Mouse (Mus musculus): Measurements from ENCODE around the gene Zfp280b. TPM values are rescaled to one million over a fixed set of nuclear protein-coding genes. Genes with fewer than 3 reads are reported as not detected.
"Not testable (repeated sequence)": the region's sequence is repeated elsewhere in the genome, so short reads cannot be mapped to it uniquely, and the experiment has no call there.

Zfp280b gene
- polyA plus RNA-seq (2015; fragmentation: Nextera tagmentation; extraction: Ambion mirVana): 12.0 and 12.4 TPM in 2 replicates

DNA sequence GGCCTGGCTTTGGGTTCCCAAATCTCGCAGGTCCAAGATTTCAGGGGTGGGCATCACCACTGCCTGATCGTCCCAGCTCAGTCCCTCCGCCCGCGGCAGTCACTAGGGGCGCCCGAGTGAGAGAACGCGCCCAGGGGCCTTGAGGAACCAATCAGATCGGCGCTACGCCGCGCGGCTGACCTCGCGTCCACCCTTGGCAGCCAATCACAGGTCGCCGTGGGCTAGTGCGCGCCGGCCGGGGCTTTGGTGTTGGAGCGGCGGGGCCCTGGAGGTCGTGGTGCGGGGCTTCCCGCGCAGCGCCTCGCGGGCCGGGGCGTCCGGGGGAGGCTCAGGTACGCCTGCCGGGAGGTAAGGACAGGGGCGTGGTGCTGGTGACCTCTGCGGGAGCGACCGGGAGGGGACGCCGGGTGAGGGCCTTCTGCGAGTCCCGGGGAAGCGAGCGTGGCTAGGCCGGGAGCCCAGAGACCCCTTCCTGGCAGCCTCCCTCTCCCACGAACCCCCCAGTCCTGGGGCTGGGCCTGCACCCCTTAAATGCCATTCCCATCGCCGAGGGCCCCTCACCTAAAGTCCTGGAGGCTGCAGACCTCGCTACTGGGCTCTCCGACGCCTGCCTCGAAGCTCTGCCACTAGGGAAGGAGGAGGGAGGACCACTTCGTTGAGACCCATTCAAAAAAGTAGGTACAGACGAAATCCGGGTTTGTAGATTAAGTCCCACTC, at the start of gene Zfp280b:
TSS of gene Zfp280b (plus strand) at position 249 of the 717 bp plus-strand sequence.
- Histone ChIP-seq H3K4me3 (peak within 1 kb of the TSS; percentile 94), H3K36me3 (peaks cover 22% of the 10 kb centered on the region), H3K27me3 (no peaks in the 10 kb centered on the region), H3K9me3 (no peaks in the 10 kb centered on the region), H3K4me1 (replicated peaks) (peaks cover 18% of the 10 kb centered on the region), H3K4me2 (peak within 1 kb of the TSS; percentile 75), H3K9ac (peak within 1 kb of the TSS; percentile 92), H3K27ac (replicated peaks) (peak within 1 kb of the TSS; percentile 80)
- under 1% methylated on average over 58 of the region's 58 CpGs for WGBS
- ATAC-seq (ENCODE audit: low read depth): peak; percentile 99

DNA sequence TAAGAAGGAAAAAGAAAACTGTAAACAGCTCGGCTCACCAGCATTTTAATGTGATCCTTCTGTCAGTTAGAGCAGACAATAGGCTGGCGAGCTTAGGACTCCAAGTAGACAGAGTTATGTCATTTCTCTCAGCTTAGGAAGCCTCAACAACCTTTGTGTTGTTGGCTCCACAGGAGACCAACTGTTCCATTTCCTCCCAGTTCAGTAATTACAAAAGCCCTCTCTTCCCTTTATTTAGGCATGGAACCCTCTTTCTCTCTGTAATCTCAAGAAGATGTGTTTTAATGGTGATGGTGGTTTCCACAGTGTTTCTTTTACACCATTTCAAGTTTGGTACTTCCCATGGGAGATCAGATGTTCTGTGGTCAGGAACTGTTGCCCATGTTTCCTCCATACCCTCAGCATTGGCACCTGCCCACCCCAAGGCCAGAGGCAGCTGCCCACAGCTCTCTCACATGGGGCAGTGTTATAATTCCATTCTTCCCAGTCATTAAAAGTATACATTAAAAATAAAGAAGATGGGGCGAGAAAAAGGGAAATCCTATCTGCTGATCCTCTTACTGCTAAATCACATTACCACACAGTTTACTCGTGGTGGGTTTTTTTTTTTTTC, 41.9 kb upstream of the Zfp280b start:
- H3K27ac ChIP-seq (replicated peaks): no peak overlapping the region
- H3K4me2 ChIP-seq: no peak overlapping the region
- H3K9me3 ChIP-seq: no peaks in the 10 kb centered on the region
- no peak overlapping the region for H3K9ac ChIP-seq
- 74% methylated on average over 4 of the region's 4 CpGs for WGBS
- no peak overlapping the region for H3K4me3 ChIP-seq
- no peaks in the 10 kb centered on the region for H3K4me1 ChIP-seq (replicated peaks)
- no peak for ATAC-seq (ENCODE audit: low read depth)
- H3K36me3 ChIP-seq: no peaks in the 10 kb centered on the region
- H3K27me3 ChIP-seq: no peaks in the 10 kb centered on the region

DNA sequence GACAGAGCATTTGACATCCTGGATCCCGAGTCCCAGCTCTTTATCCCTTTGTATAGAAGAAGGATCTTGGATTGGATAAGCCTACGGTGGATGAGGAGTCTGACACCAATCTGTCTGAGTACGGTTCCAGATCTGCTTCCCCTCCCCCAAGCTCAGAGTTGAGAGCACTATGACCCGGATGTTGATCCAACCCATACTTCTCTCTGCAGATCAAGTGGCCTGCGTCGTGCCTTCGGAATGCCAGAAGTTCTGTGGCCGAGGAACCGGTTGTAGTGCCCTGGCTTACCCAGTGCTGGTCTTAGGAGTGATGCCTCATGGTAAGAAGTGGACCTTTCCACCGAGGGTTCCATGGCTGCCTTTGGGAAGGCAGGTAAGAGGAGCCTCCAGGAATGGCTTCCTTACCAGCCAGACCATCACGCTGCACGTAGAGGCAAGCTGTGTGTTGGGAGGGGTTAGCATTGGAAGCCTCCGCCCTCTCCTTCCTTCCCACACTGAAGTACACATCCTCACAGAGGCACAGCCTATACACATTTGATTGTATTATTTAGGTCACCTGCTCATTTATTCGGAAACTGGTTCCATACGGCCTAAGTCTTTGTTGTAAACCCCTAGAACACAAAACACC, 38.7 kb upstream of the Zfp280b start:
- Histone ChIP-seq H3K4me1 (replicated peaks) (no peaks in the 10 kb centered on the region), H3K36me3 (no peaks in the 10 kb centered on the region), H3K27ac (replicated peaks) (no peak overlapping the region), H3K4me2 (no peak overlapping the region), H3K9me3 (no peaks in the 10 kb centered on the region), H3K4me3 (no peak overlapping the region), H3K9ac (no peak overlapping the region), H3K27me3 (no peaks in the 10 kb centered on the region)
- WGBS: 88% methylated on average over 15 of the region's 15 CpGs
- no peak for ATAC-seq (ENCODE audit: low read depth)

DNA sequence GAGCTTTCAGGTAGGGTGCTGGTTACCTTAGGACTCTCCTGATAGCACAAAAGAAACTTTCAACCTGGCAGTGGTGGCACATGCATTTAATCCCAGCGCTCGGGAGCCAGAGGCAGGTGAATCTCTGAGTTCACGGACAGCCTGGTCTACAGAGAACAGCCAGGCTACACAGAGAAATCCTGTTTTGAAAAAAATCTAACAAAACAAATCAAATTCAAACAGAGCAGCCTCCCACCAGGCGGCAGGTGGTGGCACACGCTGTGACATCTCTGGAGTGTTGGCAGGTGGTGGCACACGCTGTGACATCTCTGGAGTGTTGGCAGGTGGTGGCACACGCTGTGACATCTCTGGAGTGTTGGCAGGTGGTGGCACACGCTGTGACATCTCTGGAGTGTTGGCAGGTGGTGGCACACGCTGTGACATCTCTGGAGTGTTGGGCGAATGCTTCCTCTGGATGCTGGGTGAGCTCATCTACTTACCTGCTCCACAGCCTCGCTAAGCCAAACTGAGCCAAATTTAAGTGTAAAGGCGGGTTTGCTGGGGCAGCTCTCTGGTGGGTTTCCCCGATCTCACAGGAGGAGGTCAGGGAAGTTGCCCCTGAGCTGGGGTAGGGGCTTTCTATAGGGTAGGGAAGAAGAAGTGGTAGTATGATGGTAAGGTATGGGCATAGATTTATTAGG, 37.8 kb upstream of the Zfp280b start:
- not testable (repeated sequence) for H3K27me3 ChIP-seq; H3K27ac ChIP-seq (replicated peaks); H3K4me3 ChIP-seq; ATAC-seq (ENCODE audit: low read depth); H3K4me2 ChIP-seq; H3K9me3 ChIP-seq; H3K4me1 ChIP-seq (replicated peaks); H3K36me3 ChIP-seq; H3K9ac ChIP-seq
- 82% methylated on average over 13 of the region's 13 CpGs for WGBS

DNA sequence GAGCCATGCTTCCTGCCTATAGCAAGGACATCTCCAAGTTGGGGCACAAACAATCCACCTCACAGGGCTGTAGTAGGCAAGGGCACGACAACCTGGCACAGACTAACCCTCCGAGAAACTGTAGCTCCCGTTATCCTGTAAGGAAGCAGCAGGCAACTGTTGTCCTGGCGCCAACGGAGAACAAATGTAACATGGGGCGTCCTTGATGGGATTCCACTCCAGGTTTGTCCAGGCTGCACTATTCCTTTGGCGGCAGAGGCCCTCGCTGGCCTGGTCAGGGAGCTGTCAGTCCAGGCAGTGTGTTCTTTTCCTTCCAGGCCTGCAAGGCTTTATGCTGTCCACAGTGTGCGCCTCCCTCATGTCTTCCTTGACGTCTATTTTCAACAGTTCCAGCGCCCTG, 37.0 kb upstream of the Zfp280b start:
- H3K4me1 ChIP-seq (replicated peaks): no peaks in the 10 kb centered on the region
- no peak overlapping the region for H3K4me2 ChIP-seq
- no peaks in the 10 kb centered on the region for H3K27me3 ChIP-seq
- H3K9me3 ChIP-seq: no peaks in the 10 kb centered on the region
- H3K9ac ChIP-seq: no peak overlapping the region
- WGBS: 90% methylated on average over 11 of the region's 11 CpGs
- ATAC-seq (ENCODE audit: low read depth): no peak
- no peak overlapping the region for H3K27ac ChIP-seq (replicated peaks)
- no peaks in the 10 kb centered on the region for H3K36me3 ChIP-seq
- no peak overlapping the region for H3K4me3 ChIP-seq

DNA sequence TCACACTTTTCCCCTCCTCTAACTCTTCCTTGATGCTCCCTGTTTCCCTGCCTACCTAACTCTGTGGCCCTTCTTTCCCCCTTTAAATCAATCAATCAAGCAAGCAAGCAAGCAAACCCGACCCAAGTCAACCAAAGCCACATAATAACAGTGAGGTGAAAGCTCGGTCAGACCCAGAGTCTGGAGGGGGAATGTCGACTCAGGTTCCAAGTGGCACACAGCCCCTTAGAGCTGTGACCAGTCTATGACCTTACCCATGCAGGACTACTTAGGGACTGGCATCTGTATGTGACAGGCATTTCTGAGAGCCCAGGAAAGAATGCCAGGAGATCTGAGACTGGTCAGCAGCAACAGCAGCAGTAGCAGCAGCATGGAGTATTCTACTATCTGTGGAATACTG, 36.1 kb upstream of the Zfp280b start:
- ATAC-seq (ENCODE audit: low read depth): no peak
- Histone ChIP-seq H3K4me2 (no peak overlapping the region), H3K4me3 (no peak overlapping the region), H3K9me3 (no peaks in the 10 kb centered on the region), H3K27ac (replicated peaks) (no peak overlapping the region), H3K4me1 (replicated peaks) (peaks cover 3% of the 10 kb centered on the region), H3K9ac (no peak overlapping the region), H3K27me3 (no peaks in the 10 kb centered on the region), H3K36me3 (no peaks in the 10 kb centered on the region)
- WGBS: 58% methylated on average over 3 of the region's 3 CpGs

DNA sequence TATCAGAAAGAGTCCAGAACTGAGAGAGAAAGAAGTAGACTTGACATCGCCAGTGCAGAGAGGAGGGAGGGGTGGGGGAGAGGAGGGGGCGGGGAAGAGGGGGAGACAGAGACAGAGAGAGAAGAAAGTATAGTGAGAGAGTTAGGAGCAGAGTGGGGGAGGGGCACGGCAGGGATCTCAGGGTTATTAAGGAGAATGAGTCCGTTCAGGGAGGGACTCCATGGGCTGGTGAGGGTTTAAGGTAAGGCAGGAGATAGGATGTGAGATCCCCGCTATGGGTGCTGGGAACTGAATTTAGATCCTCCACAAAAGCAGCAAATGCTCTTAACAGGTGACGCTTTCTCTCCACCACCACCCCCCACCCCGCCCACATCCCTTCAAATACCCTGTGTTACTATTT, 31.3 kb upstream of the Zfp280b start:
- Histone ChIP-seq H3K4me1 (replicated peaks) (peaks cover 11% of the 10 kb centered on the region), H3K27ac (replicated peaks) (no peak overlapping the region)

DNA sequence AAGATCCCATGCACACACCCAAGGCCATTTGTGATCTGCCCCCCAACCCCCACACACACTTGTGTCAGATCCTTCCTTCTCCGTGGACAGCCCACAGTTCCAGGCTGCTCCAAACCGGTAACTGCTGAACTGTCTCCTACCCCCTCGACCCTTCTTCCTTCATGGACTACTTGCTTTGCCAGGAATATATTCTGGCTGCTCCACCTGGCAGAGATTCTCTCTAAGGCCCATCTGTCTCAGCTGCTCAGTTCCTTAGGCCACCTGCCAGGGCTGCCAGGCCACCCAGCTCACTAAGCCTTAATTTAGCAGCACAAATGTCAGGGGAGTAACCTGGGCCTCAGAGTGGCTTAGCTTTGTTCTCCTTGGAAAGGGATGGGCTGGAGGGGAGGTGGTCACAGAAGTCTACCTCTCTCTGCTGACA, 30.3 kb upstream of the Zfp280b start:
- Histone ChIP-seq H3K4me3 (no peak overlapping the region), H3K27me3 (no peaks in the 10 kb centered on the region), H3K4me1 (replicated peaks) (peaks cover 11% of the 10 kb centered on the region), H3K9me3 (no peaks in the 10 kb centered on the region), H3K4me2 (no peak overlapping the region), H3K27ac (replicated peaks) (no peak overlapping the region), H3K36me3 (no peaks in the 10 kb centered on the region), H3K9ac (no peak overlapping the region)
- WGBS: 15% methylated on average over 3 of the region's 3 CpGs
- no peak for ATAC-seq (ENCODE audit: low read depth)

More for the DNA sequence above, 31.3 kb upstream of the Zfp280b start:
- no peak for ATAC-seq (ENCODE audit: low read depth)
- Histone ChIP-seq H3K27me3 (no peaks in the 10 kb centered on the region), H3K36me3 (no peaks in the 10 kb centered on the region), H3K4me3 (no peak overlapping the region), H3K9me3 (no peaks in the 10 kb centered on the region), H3K4me2 (no peak overlapping the region), H3K9ac (no peak overlapping the region)
- WGBS: 21% methylated on average over 6 of the region's 7 CpGs

DNA sequence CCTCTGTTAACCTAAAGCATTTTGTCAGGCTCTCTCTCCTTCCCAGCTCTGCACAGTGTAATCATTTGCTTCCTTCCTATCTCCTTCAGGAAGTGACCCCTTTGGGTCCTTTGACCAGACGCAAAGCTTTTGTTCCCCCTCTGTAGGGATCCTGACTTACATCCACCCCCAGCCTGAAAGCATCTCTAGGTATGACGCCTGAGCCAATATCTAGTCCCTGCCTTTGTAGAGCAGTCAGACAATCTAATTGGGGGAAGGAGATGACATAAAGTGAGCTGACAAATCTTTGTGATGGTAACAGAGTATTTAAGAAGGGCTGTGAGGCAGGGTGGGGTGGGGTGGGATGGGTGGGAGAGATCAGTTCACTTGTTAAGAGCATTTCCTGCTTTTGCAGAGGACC, 29.8 kb upstream of the Zfp280b start:
- WGBS: 34% methylated on average over 2 of the region's 2 CpGs
- ATAC-seq (ENCODE audit: low read depth): no peak
- peaks cover 11% of the 10 kb centered on the region for H3K4me1 ChIP-seq (replicated peaks)
- no peak overlapping the region for H3K9ac ChIP-seq
- H3K4me2 ChIP-seq: no peak overlapping the region
- H3K36me3 ChIP-seq: no peaks in the 10 kb centered on the region
- no peak overlapping the region for H3K4me3 ChIP-seq
- no peaks in the 10 kb centered on the region for H3K27me3 ChIP-seq
- H3K9me3 ChIP-seq: no peaks in the 10 kb centered on the region
- H3K27ac ChIP-seq (replicated peaks): no peak overlapping the region

DNA sequence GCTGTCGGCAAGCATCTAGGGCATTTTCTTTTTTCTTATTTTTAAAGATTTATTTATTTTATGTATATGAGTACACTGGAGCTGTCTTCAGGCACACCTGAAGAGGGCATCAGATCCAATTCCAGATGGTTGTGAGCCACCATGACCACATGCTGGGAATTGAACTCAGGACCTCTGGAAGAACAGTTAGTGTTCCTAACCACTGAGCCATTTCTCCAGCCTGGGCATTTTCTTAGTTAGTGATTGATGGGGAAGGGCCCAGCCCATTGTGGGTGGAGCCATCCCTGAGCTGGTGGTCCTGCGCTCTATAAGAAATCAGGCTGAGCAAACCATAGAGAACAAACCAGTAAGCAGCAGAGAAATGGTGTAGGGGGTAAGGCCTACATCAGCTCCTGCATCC, 29.2 kb upstream of the Zfp280b start:
- H3K4me1 ChIP-seq (replicated peaks): peaks cover 11% of the 10 kb centered on the region
- H3K36me3 ChIP-seq: no peaks in the 10 kb centered on the region
- H3K27ac ChIP-seq (replicated peaks): no peak overlapping the region
- H3K9me3 ChIP-seq: no peaks in the 10 kb centered on the region
- no peak overlapping the region for H3K9ac ChIP-seq
- H3K4me2 ChIP-seq: no peak overlapping the region
- H3K27me3 ChIP-seq: no peaks in the 10 kb centered on the region
- ATAC-seq (ENCODE audit: low read depth): no peak
- no peak overlapping the region for H3K4me3 ChIP-seq
- 95% methylated on average over 2 of the region's 2 CpGs for WGBS

DNA sequence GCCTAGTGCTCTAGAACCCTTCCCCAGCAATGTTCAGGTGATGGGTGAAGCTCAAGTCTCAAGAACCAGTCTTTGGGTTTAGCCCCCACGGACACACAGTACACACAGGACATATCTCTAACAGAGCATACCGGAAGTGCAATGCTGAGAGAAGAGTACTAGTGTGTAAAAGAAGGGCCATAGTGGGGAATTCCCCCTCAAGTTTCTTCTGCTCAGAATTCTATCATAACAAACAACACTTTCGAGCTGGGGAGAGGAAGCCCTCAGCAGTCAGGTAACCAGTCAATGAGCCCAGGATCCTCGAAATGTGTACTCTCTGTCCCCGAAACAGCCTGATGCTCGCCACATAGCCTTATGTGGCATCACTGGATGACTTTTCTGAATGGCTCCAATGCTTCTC, 26.1 kb upstream of the Zfp280b start:
- H3K27me3 ChIP-seq: no peaks in the 10 kb centered on the region
- no peaks in the 10 kb centered on the region for H3K9me3 ChIP-seq
- H3K27ac ChIP-seq (replicated peaks): no peak overlapping the region
- no peaks in the 10 kb centered on the region for H3K36me3 ChIP-seq
- no peak for ATAC-seq (ENCODE audit: low read depth)
- H3K9ac ChIP-seq: no peak overlapping the region
- 87% methylated on average over 6 of the region's 6 CpGs for WGBS
- peaks cover 8% of the 10 kb centered on the region for H3K4me1 ChIP-seq (replicated peaks)
- H3K4me2 ChIP-seq: no peak overlapping the region
- H3K4me3 ChIP-seq: no peak overlapping the region

DNA sequence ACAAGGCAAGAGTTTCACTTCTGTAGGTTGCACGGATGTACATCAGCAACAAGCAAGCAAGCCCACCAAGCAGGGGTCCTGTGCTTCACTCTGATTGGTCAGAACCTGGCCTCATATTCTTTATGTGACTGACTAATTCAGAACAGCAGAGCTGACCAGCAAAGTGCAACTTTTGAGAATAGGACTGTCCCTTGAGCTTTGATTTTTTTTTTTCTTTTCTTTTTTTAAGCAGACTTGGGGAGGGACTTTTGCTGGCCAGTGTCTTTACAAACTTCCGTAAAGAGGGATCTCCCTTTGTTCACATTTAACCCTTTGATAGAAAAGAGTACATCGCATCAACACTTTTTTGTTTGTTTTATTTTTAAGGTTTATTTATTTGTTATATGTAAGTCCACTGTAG, 22.6 kb upstream of the Zfp280b start:
- Histone ChIP-seq H3K4me3 (no peak overlapping the region), H3K27ac (replicated peaks) (no peak overlapping the region), H3K27me3 (no peaks in the 10 kb centered on the region), H3K4me1 (replicated peaks) (no peaks in the 10 kb centered on the region), H3K4me2 (no peak overlapping the region), H3K9me3 (no peaks in the 10 kb centered on the region), H3K9ac (no peak overlapping the region), H3K36me3 (no peaks in the 10 kb centered on the region)
- no peak for ATAC-seq (ENCODE audit: low read depth)
- WGBS: 80% methylated on average over 3 of the region's 3 CpGs
